Mouse (Mus musculus) limb, embryonic 13.5 days (tissue): ENCODE results near the gene Sik1. TPM values are rescaled to one million over a fixed set of nuclear protein-coding genes. Genes with fewer than 3 reads are reported as not detected.

ENCODE experiments used
- ATAC-seq: fragments of 200-750 bp; cut with Nextera tagmentation; 2 replicates; pipeline ENCODE4 v1.8.0; 2017; ENCODE audit warnings: low read depth, moderate number of reproducible peaks, moderate TSS enrichment; ENCODE audit not compliant: low FRiP score
- H3K27ac ChIP-seq: fragments of 300-500 bp; sonication (generic); 2 replicates; pipeline ENCODE4 v1.5.1; 2015; ENCODE audit warnings: inconsistent platforms, mild to moderate bottlenecking, moderate library complexity
- H3K27me3 ChIP-seq: fragments of 300-500 bp; sonication (generic); 2 replicates; pipeline ENCODE4 v1.6.1; 2015; ENCODE audit warnings: mild to moderate bottlenecking, inconsistent platforms
- H3K36me3 ChIP-seq: fragments of 300-500 bp; sonication (generic); 2 replicates; pipeline ENCODE4 v1.6.1; 2015; ENCODE audit warnings: inconsistent platforms, mild to moderate bottlenecking, moderate library complexity
- H3K4me1 ChIP-seq: fragments of 300-500 bp; sonication (generic); 2 replicates; pipeline ENCODE4 v1.6.1; 2015; ENCODE audit warnings: inconsistent platforms
- H3K4me2 ChIP-seq: fragments of 300-500 bp; sonication (generic); replicated peaks from 2 replicates; pipeline ENCODE4 v1.6.1; 2015; ENCODE audit warnings: inconsistent platforms, mild to moderate bottlenecking, moderate library complexity
- H3K4me3 ChIP-seq: fragments of 300-500 bp; sonication (generic); 2 replicates; pipeline ENCODE4 v1.5.1; 2015; ENCODE audit warnings: moderate library complexity, mild to moderate bottlenecking, inconsistent platforms
- H3K9ac ChIP-seq: fragments of 300-500 bp; sonication (generic); 2 replicates; pipeline ENCODE4 v1.6.1; 2015; ENCODE audit warnings: mild to moderate bottlenecking, inconsistent platforms
- H3K9me3 ChIP-seq: fragments of 300-500 bp; sonication (generic); 2 replicates; pipeline ENCODE4 v1.6.1; 2016; ENCODE audit warnings: inconsistent platforms
- whole genome bisulfite sequencing: fragments of 180-500 bp; shearing (Covaris S2); methylation state at CpG from one replicate; pipeline ENCODE4 v1.1.7; 2015; 5-methylcytosine and 5-hydroxymethylcytosine counted together
- polyA plus RNA-seq: library from polyadenylated mRNA; unstranded; fragments of >200 nt; fragmentation: Nextera tagmentation; extraction: Ambion mirVana; gene quantifications from 2 replicates; pipeline ENCODE4 v1.2.1, GENCODE M21; 2015

Sik1 gene
- polyA plus RNA-seq: 13.1 and 14.3 TPM in 2 replicates

- Histone ChIP-seq H3K9me3 (no peaks in the 10 kb centered on the region), H3K4me3 (peak within 1 kb of the TSS; percentile 90), H3K36me3 (peaks cover 3% of the 10 kb centered on the region), H3K4me1 (peaks cover 35% of the 10 kb centered on the region), H3K9ac (peak within 1 kb of the TSS; percentile 89), H3K27ac (peak within 1 kb of the TSS; percentile 82), H3K27me3 (no peaks in the 10 kb centered on the region), H3K4me2 (peak within 1 kb of the TSS; percentile 87)
- WGBS: under 1% methylated on average over 82 of the region's 92 CpGs
- peak; percentile 90 for ATAC-seq
Measured at GRCm38 (mm10) chr17:31855597-31856518, at the start of gene Sik1. Gene Sik1, minus strand, starts transcription at chr17:31855804.

GRCm38 (mm10) chr17:31905201-31905790, 49.7 kb upstream of the Sik1 start:
- no peak overlapping the region for H3K4me2 ChIP-seq
- 0 out of 2 replicates have a peak overlapping the region, but pooled peaks have one; percentile 6 for H3K27ac ChIP-seq
- 89% methylated on average over 9 of the region's 9 CpGs for WGBS
- H3K27me3 ChIP-seq: no peaks in the 10 kb centered on the region
- no peaks in the 10 kb centered on the region for H3K36me3 ChIP-seq
- no peak overlapping the region for H3K9ac ChIP-seq
- no peaks in the 10 kb centered on the region for H3K9me3 ChIP-seq
- ATAC-seq: no peak
- no peak overlapping the region for H3K4me3 ChIP-seq
- no peaks in the 10 kb centered on the region for H3K4me1 ChIP-seq

- whole genome bisulfite sequencing: 82% methylated on average over 7 of the region's 7 CpGs
Measured at GRCm38 (mm10) chr17:31904036-31904435, 48.4 kb upstream of the Sik1 start.

DNA sequence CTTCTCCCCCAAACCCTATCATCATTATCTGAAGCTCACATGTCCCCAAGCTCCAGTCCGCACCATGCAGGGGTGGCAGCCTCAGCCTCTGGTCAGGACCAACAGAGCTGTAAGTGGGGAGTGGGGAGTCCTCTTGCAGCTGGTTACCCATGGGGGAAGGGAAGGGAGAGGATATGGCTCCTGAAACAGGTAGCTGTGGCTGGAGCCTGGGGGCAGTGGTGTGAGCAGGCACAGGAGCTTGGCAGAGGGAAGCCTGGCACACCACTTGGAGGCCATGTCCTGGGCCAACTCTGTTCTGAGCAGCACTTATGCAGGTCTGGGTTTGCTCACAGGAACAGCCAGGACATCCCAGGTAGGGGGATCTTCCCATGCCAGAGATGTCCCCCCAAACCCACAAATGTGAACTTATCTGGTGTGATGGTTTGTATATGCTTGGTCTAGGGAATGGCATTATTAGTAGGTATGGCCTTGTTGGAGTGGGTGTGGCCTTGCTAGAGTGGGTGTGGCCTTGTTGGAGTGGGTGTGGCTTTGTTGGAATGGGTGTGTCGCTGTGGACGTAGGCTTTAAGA, 47.1 kb upstream of the Sik1 start:
- H3K9me3 ChIP-seq: no peaks in the 10 kb centered on the region
- H3K4me3 ChIP-seq: no peak overlapping the region
- no peak overlapping the region for H3K27ac ChIP-seq
- no peaks in the 10 kb centered on the region for H3K4me1 ChIP-seq
- no peak for ATAC-seq
- WGBS: 63% methylated on average over 3 of the region's 3 CpGs
- H3K4me2 ChIP-seq: no peak overlapping the region
- H3K36me3 ChIP-seq: no peaks in the 10 kb centered on the region
- no peaks in the 10 kb centered on the region for H3K27me3 ChIP-seq
- no peak overlapping the region for H3K9ac ChIP-seq

More at GRCm38 (mm10) chr17:31904036-31904435, 48.4 kb upstream of the Sik1 start:
- no peak for ATAC-seq
- H3K9me3 ChIP-seq: no peaks in the 10 kb centered on the region
- no peaks in the 10 kb centered on the region for H3K27me3 ChIP-seq
- no peaks in the 10 kb centered on the region for H3K4me1 ChIP-seq
- no peak overlapping the region for H3K27ac ChIP-seq
- H3K9ac ChIP-seq: no peak overlapping the region
- no peaks in the 10 kb centered on the region for H3K36me3 ChIP-seq
- no peak overlapping the region for H3K4me2 ChIP-seq
- H3K4me3 ChIP-seq: no peak overlapping the region

DNA sequence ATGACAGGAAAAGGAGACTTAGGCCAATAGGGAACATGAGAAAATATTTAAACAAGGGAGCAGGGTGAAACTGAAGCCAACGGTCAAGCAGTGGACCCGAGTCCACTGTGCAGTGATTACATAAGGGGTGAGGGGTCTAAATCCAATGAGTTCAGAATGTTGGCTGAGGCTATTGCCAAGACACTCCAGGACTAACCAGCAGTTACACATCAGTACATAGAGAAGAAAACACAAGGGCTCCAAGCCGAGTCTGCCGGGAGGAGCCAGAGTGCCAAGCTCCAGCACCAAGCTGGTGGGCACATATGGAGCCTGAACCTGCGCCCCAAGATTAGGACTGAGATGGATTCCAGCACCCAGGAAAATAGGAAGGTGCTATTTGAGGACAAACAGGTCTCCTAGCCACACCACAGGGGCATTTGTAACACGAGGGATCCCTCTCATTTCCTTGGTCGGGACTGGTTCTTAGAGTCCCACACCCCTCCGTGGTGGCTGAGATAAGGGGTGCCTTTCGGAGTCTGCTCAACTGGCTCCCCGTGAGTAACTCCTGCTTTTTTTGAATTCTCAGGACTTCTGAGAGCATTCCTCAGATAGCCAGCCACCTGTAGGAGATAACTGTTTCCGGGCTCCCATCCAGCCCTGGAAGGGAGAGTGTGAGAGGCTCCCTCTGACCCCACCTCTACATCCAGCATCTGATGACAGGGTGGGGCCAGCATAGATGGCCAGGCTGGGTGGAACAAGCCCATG, 46.0 kb upstream of the Sik1 start:
- H3K4me1 ChIP-seq: no peaks in the 10 kb centered on the region
- no peak overlapping the region for H3K27ac ChIP-seq
- 66% methylated on average over 11 of the region's 11 CpGs for WGBS
- no peak overlapping the region for H3K4me2 ChIP-seq
- no peak overlapping the region for H3K4me3 ChIP-seq
- ATAC-seq: no peak
- no peak overlapping the region for H3K9ac ChIP-seq
- no peaks in the 10 kb centered on the region for H3K36me3 ChIP-seq
- H3K9me3 ChIP-seq: no peaks in the 10 kb centered on the region
- no peaks in the 10 kb centered on the region for H3K27me3 ChIP-seq

DNA sequence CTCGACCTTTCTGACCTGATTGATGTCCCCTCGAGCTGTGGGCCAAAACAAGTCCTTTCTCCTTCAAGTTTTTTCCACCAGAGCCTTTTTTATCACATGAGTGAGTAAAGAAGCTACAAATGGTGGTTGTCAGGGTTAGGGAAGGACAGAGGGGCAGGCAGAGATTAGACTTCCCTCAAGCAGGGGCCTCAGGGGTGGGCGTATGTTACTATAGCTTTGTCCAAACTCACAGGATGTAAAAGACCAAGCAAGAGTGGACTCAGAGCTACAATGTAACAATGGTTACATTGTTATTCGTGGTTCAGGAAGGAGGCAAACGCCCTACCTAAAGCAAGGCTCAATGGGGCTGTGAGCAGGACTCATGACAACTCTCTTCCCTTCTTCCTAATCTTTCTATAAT, 43.3 kb upstream of the Sik1 start:
- H3K36me3 ChIP-seq: no peaks in the 10 kb centered on the region
- 73% methylated on average over 5 of the region's 5 CpGs for WGBS
- H3K4me1 ChIP-seq: no peaks in the 10 kb centered on the region
- no peak overlapping the region for H3K9ac ChIP-seq
- no peaks in the 10 kb centered on the region for H3K9me3 ChIP-seq
- no peaks in the 10 kb centered on the region for H3K27me3 ChIP-seq
- no peak for ATAC-seq
- H3K4me3 ChIP-seq: no peak overlapping the region
- H3K4me2 ChIP-seq: no peak overlapping the region
- H3K27ac ChIP-seq: no peak overlapping the region

GRCm38 (mm10) chr17:31897186-31897793, 41.7 kb upstream of the Sik1 start:
- Histone ChIP-seq H3K4me3 (no peak overlapping the region), H3K27ac (peak overlapping the region; percentile 6; the same call in 1 of the 2 replicates), H3K4me1 (peaks cover 12% of the 10 kb centered on the region), H3K27me3 (no peaks in the 10 kb centered on the region), H3K9me3 (no peaks in the 10 kb centered on the region), H3K9ac (no peak overlapping the region), H3K36me3 (no peaks in the 10 kb centered on the region), H3K4me2 (no peak overlapping the region)
- 83% methylated on average over 4 of the region's 4 CpGs for WGBS
- ATAC-seq: no peak

- Histone ChIP-seq H3K9me3 (no peaks in the 10 kb centered on the region), H3K27me3 (no peaks in the 10 kb centered on the region), H3K4me3 (no peak overlapping the region), H3K4me2 (no peak overlapping the region), H3K4me1 (peaks cover 16% of the 10 kb centered on the region), H3K36me3 (no peaks in the 10 kb centered on the region), H3K9ac (no peak overlapping the region), H3K27ac (0 out of 2 replicates have a peak overlapping the region, but pooled peaks have one; percentile 6)
- 60% methylated on average over 3 of the region's 3 CpGs for WGBS
- no peak for ATAC-seq
Measured at GRCm38 (mm10) chr17:31896751-31897150, 41.1 kb upstream of the Sik1 start.

GRCm38 (mm10) chr17:31896311-31896710, 40.7 kb upstream of the Sik1 start:
- no peak overlapping the region for H3K9ac ChIP-seq
- no peak overlapping the region for H3K4me3 ChIP-seq
- H3K27me3 ChIP-seq: no peaks in the 10 kb centered on the region
- H3K4me2 ChIP-seq: no peak overlapping the region
- H3K36me3 ChIP-seq: no peaks in the 10 kb centered on the region
- ATAC-seq: no peak
- H3K27ac ChIP-seq: no peak overlapping the region
- 94% methylated on average over 7 of the region's 7 CpGs for WGBS
- no peaks in the 10 kb centered on the region for H3K9me3 ChIP-seq
- H3K4me1 ChIP-seq: peaks cover 20% of the 10 kb centered on the region

- Histone ChIP-seq H3K4me1 (peaks cover 41% of the 10 kb centered on the region), H3K27ac (no peak overlapping the region), H3K36me3 (no peaks in the 10 kb centered on the region), H3K9ac (no peak overlapping the region), H3K27me3 (no peaks in the 10 kb centered on the region), H3K9me3 (no peaks in the 10 kb centered on the region), H3K4me3 (no peak overlapping the region), H3K4me2 (no peak overlapping the region)
- no peak for ATAC-seq
- WGBS: 66% methylated on average over 5 of the region's 5 CpGs
Measured at GRCm38 (mm10) chr17:31893371-31894060, 37.9 kb upstream of the Sik1 start.

GRCm38 (mm10) chr17:31892750-31893149, 37.1 kb upstream of the Sik1 start:
- no peak overlapping the region for H3K9ac ChIP-seq
- 0 out of 2 replicates have a peak overlapping the region, but pooled peaks have one; percentile 14 for H3K4me2 ChIP-seq
- H3K27me3 ChIP-seq: no peaks in the 10 kb centered on the region
- H3K36me3 ChIP-seq: no peaks in the 10 kb centered on the region
- ATAC-seq: peak; percentile 85
- 8% methylated on average over 10 of the region's 10 CpGs for WGBS
- H3K27ac ChIP-seq: no peak overlapping the region; the same call in 1 of the 2 replicates
- H3K4me1 ChIP-seq: peaks cover 41% of the 10 kb centered on the region
- no peaks in the 10 kb centered on the region for H3K9me3 ChIP-seq
- H3K4me3 ChIP-seq: no peak overlapping the region
